8 mouse cellular contexts compared by ENCODE assay signal in genomic region chr10:80939671-80940070, GRCm38 (mm10). TPM values are rescaled to one million over a fixed set of nuclear protein-coding genes. Genes with fewer than 3 reads are reported as not detected.
DNase-seq lines count a peak whose midpoint lies in the region; ATAC-seq and TF ChIP-seq lines count a peak whose summit lies in the region.

No protein-coding gene starts in this region.

- H3K9ac ChIP-seq in ES-Bruce4 (ENCODE audit: low read depth, poor library complexity, severe bottlenecking), result no peak overlapping the region
- H3K9ac ChIP-seq in forebrain, embryonic 12.5 days, result peak overlapping the region; percentile 13
- H3K9ac ChIP-seq in heart, postnatal 0 days (replicated peaks; ENCODE audit: low read depth, low read length), result 0 out of 2 replicates have a peak overlapping the region, but pooled peaks have one; percentile 6
- peak overlapping the region; percentile 17 for H3K9ac ChIP-seq in liver, embryonic 16.5 days (ENCODE audit: low read depth, low read length)
- peak overlapping the region; percentile 47 for H3K9ac ChIP-seq in neural tube, embryonic 12.5 days

- no peaks in the 10 kb centered on the region for H3K9me3 ChIP-seq in ES-Bruce4 (replicated peaks; ENCODE audit: control insufficient read depth, insufficient read depth, low read length, poor library complexity, severe bottlenecking)
- H3K9me3 ChIP-seq in forebrain, embryonic 12.5 days, result no peaks in the 10 kb centered on the region
- H3K9me3 ChIP-seq in heart, postnatal 0 days (replicated peaks; ENCODE audit: control insufficient read depth, low read length), result no peaks in the 10 kb centered on the region
- H3K9me3 ChIP-seq in liver, embryonic 16.5 days (replicated peaks; ENCODE audit: control insufficient read depth, low read length), result no peaks in the 10 kb centered on the region
- no peaks in the 10 kb centered on the region for H3K9me3 ChIP-seq in neural tube, embryonic 12.5 days

- H3K36me3 ChIP-seq in ES-Bruce4 (ENCODE audit: control insufficient read depth, insufficient read depth, low read length, poor library complexity, severe bottlenecking), result no peaks in the 10 kb centered on the region
- H3K36me3 ChIP-seq in forebrain, embryonic 12.5 days (replicated peaks), result no peaks in the 10 kb centered on the region
- H3K36me3 ChIP-seq in heart, postnatal 0 days (replicated peaks; ENCODE audit: control insufficient read depth, insufficient read depth, low read length), result no peaks in the 10 kb centered on the region
- no peaks in the 10 kb centered on the region for H3K36me3 ChIP-seq in liver, embryonic 16.5 days (ENCODE audit: control insufficient read depth, insufficient read depth)
- H3K36me3 ChIP-seq in neural tube, embryonic 12.5 days, result no peaks in the 10 kb centered on the region

- peak overlapping the region; percentile 62 for H3K4me2 ChIP-seq in forebrain, embryonic 12.5 days
- peak overlapping the region; percentile 60 for H3K4me2 ChIP-seq in heart, postnatal 0 days (ENCODE audit: low read depth, low read length)
- H3K4me2 ChIP-seq in liver, embryonic 16.5 days (ENCODE audit: low read depth, low read length), result peak overlapping the region; percentile 75
- H3K4me2 ChIP-seq in neural tube, embryonic 12.5 days (replicated peaks), result peak overlapping the region; percentile 64

- H3K27ac ChIP-seq in ES-Bruce4 (ENCODE audit: insufficient read depth, low read length), result peak overlapping the region; percentile 96
- peak overlapping the region; percentile 42; the same call in 1 of the 2 replicates for H3K27ac ChIP-seq in forebrain, embryonic 12.5 days
- H3K27ac ChIP-seq in heart, postnatal 0 days (ENCODE audit: low read depth), result peak overlapping the region; percentile 95
- no peak overlapping the region for H3K27ac ChIP-seq in liver, embryonic 16.5 days (ENCODE audit: low read length)
- H3K27ac ChIP-seq in neural tube, embryonic 12.5 days, result no peak overlapping the region

- 6% methylated on average over 28 of the region's 28 CpGs for WGBS in forebrain, embryonic 12.5 days
- 3% methylated on average over 28 of the region's 28 CpGs for WGBS in heart, postnatal 0 days
- WGBS in liver, embryonic 16.5 days (ENCODE audit: insufficient replicate concordance), result 4% methylated on average over 28 of the region's 28 CpGs
- 7% methylated on average over 28 of the region's 28 CpGs for WGBS in neural tube, embryonic 12.5 days

- peak; percentile 58 for DNase-seq in c-Kit-positive CD71-positive TER-119-negative erythroid progenitor cells, embryonic 14.5 days (ENCODE audit: low read depth)
- peak; percentile 76 for DNase-seq in heart, postnatal 0 days (ENCODE audit: low spot score)
- DNase-seq in kidney, postnatal 36 days, result peak; percentile 91 to 95
- DNase-seq in telencephalon, adult 2 months (ENCODE audit: low read depth, low spot score), result peak; percentile 65

- H3K4me1 ChIP-seq in ES-Bruce4 (ENCODE audit: control insufficient read depth, insufficient read depth, low read length), result peaks cover 26% of the 10 kb centered on the region
- peaks cover 52% of the 10 kb centered on the region for H3K4me1 ChIP-seq in forebrain, embryonic 12.5 days
- H3K4me1 ChIP-seq in heart, postnatal 0 days (ENCODE audit: control insufficient read depth, insufficient read depth), result peaks cover 79% of the 10 kb centered on the region
- peaks cover 32% of the 10 kb centered on the region for H3K4me1 ChIP-seq in liver, embryonic 16.5 days (ENCODE audit: control insufficient read depth, low read depth, low read length)
- peaks cover 55% of the 10 kb centered on the region for H3K4me1 ChIP-seq in neural tube, embryonic 12.5 days

- TF ChIP-seq POLR2A in ES-Bruce4 (IDR thresholded peaks at IDR 0.05; ENCODE audit: insufficient read depth, low read length), result no peak

- TF ChIP-seq CTCF in ES-Bruce4 (IDR thresholded peaks at IDR 0.05; ENCODE audit: low read depth, low read length), result no peak
- no peak; the same call in 1 of the 2 replicates for TF ChIP-seq CTCF in heart, postnatal 0 days (IDR thresholded peaks at IDR 0.05; ENCODE audit: low read depth)

- peak overlapping the region; percentile 38 for H3K4me3 ChIP-seq in ES-Bruce4 (ENCODE audit: low read depth, low read length)
- peak overlapping the region; percentile 38 for H3K4me3 ChIP-seq in forebrain, embryonic 12.5 days (replicated peaks)
- H3K4me3 ChIP-seq in heart, postnatal 0 days (ENCODE audit: low read depth, low read length), result peak overlapping the region; percentile 29
- H3K4me3 ChIP-seq in liver, embryonic 16.5 days (ENCODE audit: low read depth, low read length), result peak overlapping the region; percentile 49
- H3K4me3 ChIP-seq in neural tube, embryonic 12.5 days, result peak overlapping the region; percentile 28

- no peaks in the 10 kb centered on the region for H3K27me3 ChIP-seq in ES-Bruce4 (ENCODE audit: control insufficient read depth, insufficient read depth, low read length, poor library complexity, severe bottlenecking)
- H3K27me3 ChIP-seq in forebrain, embryonic 12.5 days, result peaks cover 66% of the 10 kb centered on the region
- H3K27me3 ChIP-seq in heart, postnatal 0 days (ENCODE audit: control insufficient read depth, insufficient read depth, low read length), result no peaks in the 10 kb centered on the region
- peaks cover 30% of the 10 kb centered on the region for H3K27me3 ChIP-seq in liver, embryonic 16.5 days (ENCODE audit: control insufficient read depth, insufficient read depth, low read depth, low read length)
- H3K27me3 ChIP-seq in neural tube, embryonic 12.5 days (replicated peaks), result peaks cover 46% of the 10 kb centered on the region

- peak; percentile 52 for ATAC-seq in forebrain, embryonic 12.5 days (ENCODE audit: low FRiP score)
- ATAC-seq in heart, postnatal 0 days (ENCODE audit: insufficient read depth, low read depth), result peak; percentile 49
- ATAC-seq in liver, embryonic 16.5 days (ENCODE audit: low read depth), result peak; percentile 47
- ATAC-seq in neural tube, embryonic 12.5 days (ENCODE audit: low FRiP score, low read depth), result peak; percentile 31

- no peak for TF ChIP-seq EP300 in ES-Bruce4 (IDR thresholded peaks at IDR 0.05; ENCODE audit: insufficient read depth, low read depth, low read length)
- no peak for TF ChIP-seq EP300 in heart, postnatal 0 days (IDR thresholded peaks at IDR 0.05; ENCODE audit: low read depth)

RNA-seq across cellular contexts. Expression of gene Gadd45b, which starts 9.8 kb away (rescaled TPM):
- 80.7 and 86.3 TPM in 2 replicates for polyA plus RNA-seq in ES-Bruce4 (2011; ENCODE audit: insufficient read depth, insufficient read length, low read depth, missing spikeins)
- 8.2 and 9.8 TPM in 2 replicates for polyA plus RNA-seq in forebrain, embryonic 12.5 days (2016; fragmentation: Nextera tagmentation; extraction: Ambion mirVana)
- 18.9 and 26.8 TPM in 2 replicates for total RNA-seq in heart, postnatal 0 days (2014; rRNA removed; ENCODE audit: low replicate concordance)
- 22.3 and 28.0 TPM in 2 replicates for polyA plus RNA-seq in heart, postnatal 0 days (2015; fragmentation: Nextera tagmentation; extraction: Ambion mirVana)
- 4.0 and 5.0 TPM in 2 replicates for polyA plus RNA-seq in liver, embryonic 16.5 days (2015; fragmentation: Nextera tagmentation; extraction: Ambion mirVana)
- polyA plus RNA-seq in neural tube, embryonic 12.5 days (2016; fragmentation: Nextera tagmentation; extraction: Ambion mirVana), result 7.9 and 8.0 TPM in 2 replicates

RNA-seq across cellular contexts. Expression of gene Lmnb2, which starts 21.6 kb away (rescaled TPM):
- polyA plus RNA-seq in ES-Bruce4 (2011; ENCODE audit: insufficient read depth, insufficient read length, low read depth, missing spikeins), result 25.9 and 28.2 TPM in 2 replicates
- 67.7 and 73.8 TPM in 2 replicates for polyA plus RNA-seq in forebrain, embryonic 12.5 days (2016; fragmentation: Nextera tagmentation; extraction: Ambion mirVana)
- total RNA-seq in heart, postnatal 0 days (2014; rRNA removed; ENCODE audit: low replicate concordance), result 13.9 and 18.9 TPM in 2 replicates
- 9.1 and 9.7 TPM in 2 replicates for polyA plus RNA-seq in heart, postnatal 0 days (2015; fragmentation: Nextera tagmentation; extraction: Ambion mirVana)
- polyA plus RNA-seq in liver, embryonic 16.5 days (2015; fragmentation: Nextera tagmentation; extraction: Ambion mirVana), result 10.3 TPM in 2 replicates
- 57.1 and 61.3 TPM in 2 replicates for polyA plus RNA-seq in neural tube, embryonic 12.5 days (2016; fragmentation: Nextera tagmentation; extraction: Ambion mirVana)

RNA-seq across cellular contexts. Expression of gene Timm13, which starts 38.9 kb away (rescaled TPM):
- polyA plus RNA-seq in ES-Bruce4 (2011; ENCODE audit: insufficient read depth, insufficient read length, low read depth, missing spikeins), result 135 and 146 TPM in 2 replicates
- polyA plus RNA-seq in forebrain, embryonic 12.5 days (2016; fragmentation: Nextera tagmentation; extraction: Ambion mirVana), result 311 and 314 TPM in 2 replicates
- 163 and 256 TPM in 2 replicates for total RNA-seq in heart, postnatal 0 days (2014; rRNA removed; ENCODE audit: low replicate concordance)
- polyA plus RNA-seq in heart, postnatal 0 days (2015; fragmentation: Nextera tagmentation; extraction: Ambion mirVana), result 355 and 386 TPM in 2 replicates
- 151 and 160 TPM in 2 replicates for polyA plus RNA-seq in liver, embryonic 16.5 days (2015; fragmentation: Nextera tagmentation; extraction: Ambion mirVana)
- 282 and 323 TPM in 2 replicates for polyA plus RNA-seq in neural tube, embryonic 12.5 days (2016; fragmentation: Nextera tagmentation; extraction: Ambion mirVana)

Comparison
In these comparisons a context has a peak if more than half of its experiments do, and no peak if none do; other contexts are left out.
1. H3K27ac ChIP-seq: peak in ES-Bruce4 (single experiment), forebrain, embryonic 12.5 days (single experiment) and heart, postnatal 0 days (single experiment); none in liver, embryonic 16.5 days (single experiment) and neural tube, embryonic 12.5 days (single experiment).
2. Peak in every context shown above with its lines, with median percentiles within 50 percentile points of each other: H3K4me3 ChIP-seq, DNase-seq, ATAC-seq and H3K4me2 ChIP-seq.